Mouse (Mus musculus): Measurements from ENCODE around the gene Mpl. TPM values are rescaled to one million over a fixed set of nuclear protein-coding genes. Genes with fewer than 3 reads are reported as not detected.

Gene Mpl
- total and polyA plus RNA-seq, 2 experiments from 2014 or later, result not detected

- Histone ChIP-seq H3K4me3 (ENCODE audit: low read length) (no peak overlapping the region), H3K4me1 (ENCODE audit: insufficient read depth, low read length) (no peaks in the 10 kb centered on the region), H3K4me2 (ENCODE audit: low read depth, low read length) (no peak overlapping the region), H3K27ac (no peak overlapping the region), H3K9ac (replicated peaks; ENCODE audit: low read length) (no peak overlapping the region), H3K9me3 (ENCODE audit: low read length) (no peaks in the 10 kb centered on the region), H3K27me3 (ENCODE audit: insufficient read depth, low read length) (no peaks in the 10 kb centered on the region), H3K36me3 (ENCODE audit: insufficient read depth, low read length) (peaks cover 53% of the 10 kb centered on the region)
- DNase-seq (ENCODE audit: low spot score), result no peak
- ATAC-seq, result no peak
- no peak for TF ChIP-seq CTCF (IDR thresholded peaks at IDR 0.05; ENCODE audit: low read depth)
- 92% methylated on average over 12 of the region's 12 CpGs for WGBS
These were observed 54.6 kb downstream of the Mpl start for GRCm38 (mm10) chr4:118402701-118403100.

DNA sequence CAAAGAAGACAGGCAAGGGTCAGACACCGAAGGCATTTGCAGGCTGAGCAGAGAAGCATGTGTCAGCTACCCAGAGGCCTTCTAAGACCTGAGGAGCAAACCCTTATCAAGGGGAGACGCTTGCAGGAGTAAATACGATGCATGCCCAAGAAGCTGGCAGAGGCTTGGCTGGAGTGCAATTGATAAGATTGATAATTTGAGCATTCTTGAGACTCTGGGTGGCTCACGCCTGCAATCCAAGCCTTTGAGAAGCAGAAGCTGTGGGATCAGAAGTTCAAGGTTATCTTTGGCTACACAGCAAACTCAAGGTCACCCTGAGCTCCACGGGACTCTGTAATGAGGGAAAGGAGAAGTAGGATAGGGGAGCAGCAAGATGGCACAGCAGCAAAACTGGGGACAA is 55.4 kb downstream of the Mpl start:
- Histone ChIP-seq H3K4me3 (ENCODE audit: low read length) (no peak overlapping the region), H3K36me3 (ENCODE audit: insufficient read depth, low read length) (peaks cover 60% of the 10 kb centered on the region), H3K27ac (no peak overlapping the region), H3K27me3 (ENCODE audit: insufficient read depth, low read length) (no peaks in the 10 kb centered on the region), H3K9me3 (ENCODE audit: low read length) (no peaks in the 10 kb centered on the region), H3K9ac (replicated peaks; ENCODE audit: low read length) (no peak overlapping the region), H3K4me2 (ENCODE audit: low read depth, low read length) (no peak overlapping the region), H3K4me1 (ENCODE audit: insufficient read depth, low read length) (no peaks in the 10 kb centered on the region)
- DNase-seq (ENCODE audit: low spot score) (no peak), ATAC-seq (no peak)
- TF ChIP-seq CTCF (IDR thresholded peaks at IDR 0.05; ENCODE audit: low read depth), result no peak
- 89% methylated on average over 5 of the region's 5 CpGs for WGBS

- no peak overlapping the region for H3K27ac ChIP-seq
- no peak overlapping the region for H3K4me3 ChIP-seq (ENCODE audit: low read length)
- H3K4me2 ChIP-seq (ENCODE audit: low read depth, low read length), result no peak overlapping the region
- no peak overlapping the region for H3K9ac ChIP-seq (replicated peaks; ENCODE audit: low read length)
- DNase-seq (ENCODE audit: low spot score) (no peak), ATAC-seq (no peak)
- no peaks in the 10 kb centered on the region for H3K9me3 ChIP-seq (ENCODE audit: low read length)
- no peak for TF ChIP-seq CTCF (IDR thresholded peaks at IDR 0.05; ENCODE audit: low read depth)
- peaks cover 65% of the 10 kb centered on the region for H3K36me3 ChIP-seq (ENCODE audit: insufficient read depth, low read length)
- 96% methylated on average over 3 of the region's 3 CpGs for WGBS
- no peaks in the 10 kb centered on the region for H3K27me3 ChIP-seq (ENCODE audit: insufficient read depth, low read length)
- no peaks in the 10 kb centered on the region for H3K4me1 ChIP-seq (ENCODE audit: insufficient read depth, low read length)
These were observed 55.9 kb downstream of the Mpl start for GRCm38 (mm10) chr4:118401421-118401820.

GRCm38 (mm10) chr4:118398400-118398799 is 58.9 kb downstream of the Mpl start:
- Histone ChIP-seq H3K36me3 (ENCODE audit: insufficient read depth, low read length) (peaks cover 79% of the 10 kb centered on the region), H3K9ac (replicated peaks; ENCODE audit: low read length) (no peak overlapping the region), H3K4me3 (ENCODE audit: low read length) (no peak overlapping the region), H3K4me2 (ENCODE audit: low read depth, low read length) (no peak overlapping the region), H3K27me3 (ENCODE audit: insufficient read depth, low read length) (no peaks in the 10 kb centered on the region), H3K4me1 (ENCODE audit: insufficient read depth, low read length) (no peaks in the 10 kb centered on the region), H3K9me3 (ENCODE audit: low read length) (no peaks in the 10 kb centered on the region), H3K27ac (no peak overlapping the region)
- DNase-seq (ENCODE audit: low spot score) (no peak), ATAC-seq (no peak)
- no peak for TF ChIP-seq CTCF (IDR thresholded peaks at IDR 0.05; ENCODE audit: low read depth)
- 95% methylated on average over 6 of the region's 6 CpGs for WGBS

DNA sequence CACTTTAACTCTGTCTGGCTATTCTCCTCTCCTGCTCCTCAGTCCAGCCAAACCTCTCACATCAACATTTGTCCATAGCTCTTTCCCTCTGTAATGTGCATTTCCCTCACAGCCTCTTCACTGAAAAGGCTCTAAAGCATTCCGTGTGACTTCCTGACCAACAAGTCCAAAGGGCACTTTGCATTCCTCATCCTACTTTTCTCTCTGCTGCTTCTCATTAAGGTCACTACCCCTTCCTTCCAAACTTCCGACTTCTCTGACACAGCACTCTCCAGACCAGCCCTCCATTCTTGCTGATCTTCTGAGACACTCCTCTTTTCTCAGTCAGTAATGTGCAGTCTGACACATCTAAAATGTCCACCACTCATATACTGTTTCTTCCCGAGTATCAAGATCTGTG is 60.9 kb downstream of the Mpl start:
- DNase-seq (ENCODE audit: low spot score) (no peak), ATAC-seq (no peak)
- Histone ChIP-seq H3K9ac (replicated peaks; ENCODE audit: low read length) (no peak overlapping the region), H3K4me2 (ENCODE audit: low read depth, low read length) (no peak overlapping the region), H3K27ac (no peak overlapping the region), H3K27me3 (ENCODE audit: insufficient read depth, low read length) (no peaks in the 10 kb centered on the region), H3K4me1 (ENCODE audit: insufficient read depth, low read length) (no peaks in the 10 kb centered on the region), H3K36me3 (ENCODE audit: insufficient read depth, low read length) (peaks cover 79% of the 10 kb centered on the region), H3K4me3 (ENCODE audit: low read length) (no peak overlapping the region), H3K9me3 (ENCODE audit: low read length) (no peaks in the 10 kb centered on the region)
- 82% methylated on average over 3 of the region's 3 CpGs for WGBS
- TF ChIP-seq CTCF (IDR thresholded peaks at IDR 0.05; ENCODE audit: low read depth), result no peak

DNA sequence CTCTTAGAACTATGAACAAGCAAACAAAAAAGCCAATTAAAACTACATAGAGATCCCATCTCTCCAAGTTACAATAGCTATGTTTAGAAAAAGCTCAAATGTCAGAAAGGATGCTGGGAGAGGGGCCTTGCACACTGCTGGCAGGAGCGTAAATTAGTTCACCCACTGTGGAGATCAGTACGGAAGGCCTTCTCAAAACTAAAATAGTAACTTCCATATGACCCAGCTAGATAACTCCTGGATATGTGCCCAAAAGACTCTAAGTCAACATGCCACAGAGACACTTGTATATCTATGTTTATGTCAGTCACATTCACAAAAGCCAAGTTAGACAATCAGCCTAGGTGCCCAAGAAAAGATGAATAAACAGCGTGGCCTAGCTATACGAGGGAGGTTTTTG is 62.0 kb downstream of the Mpl start:
- H3K4me2 ChIP-seq (ENCODE audit: low read depth, low read length), result no peak overlapping the region
- H3K9ac ChIP-seq (replicated peaks; ENCODE audit: low read length), result no peak overlapping the region
- no peaks in the 10 kb centered on the region for H3K27me3 ChIP-seq (ENCODE audit: insufficient read depth, low read length)
- ATAC-seq (no peak), DNase-seq (ENCODE audit: low spot score) (no peak)
- H3K4me3 ChIP-seq (ENCODE audit: low read length), result no peak overlapping the region
- 84% methylated on average over 4 of the region's 4 CpGs for WGBS
- TF ChIP-seq CTCF (IDR thresholded peaks at IDR 0.05; ENCODE audit: low read depth), result no peak
- peaks cover 80% of the 10 kb centered on the region for H3K36me3 ChIP-seq (ENCODE audit: insufficient read depth, low read length)
- H3K9me3 ChIP-seq (ENCODE audit: low read length), result no peaks in the 10 kb centered on the region
- no peak overlapping the region for H3K27ac ChIP-seq
- H3K4me1 ChIP-seq (ENCODE audit: insufficient read depth, low read length), result no peaks in the 10 kb centered on the region

- Histone ChIP-seq H3K4me3 (ENCODE audit: low read length) (no peak overlapping the region), H3K4me1 (ENCODE audit: insufficient read depth, low read length) (no peaks in the 10 kb centered on the region), H3K4me2 (ENCODE audit: low read depth, low read length) (no peak overlapping the region), H3K27ac (no peak overlapping the region), H3K9ac (replicated peaks; ENCODE audit: low read length) (no peak overlapping the region), H3K27me3 (ENCODE audit: insufficient read depth, low read length) (no peaks in the 10 kb centered on the region), H3K36me3 (ENCODE audit: insufficient read depth, low read length) (peaks cover 79% of the 10 kb centered on the region), H3K9me3 (ENCODE audit: low read length) (no peaks in the 10 kb centered on the region)
- ATAC-seq (no peak), DNase-seq (ENCODE audit: low spot score) (no peak)
- 96% methylated on average over 6 of the region's 6 CpGs for WGBS
- TF ChIP-seq CTCF (IDR thresholded peaks at IDR 0.05; ENCODE audit: low read depth), result no peak
These were observed 62.8 kb downstream of the Mpl start for GRCm38 (mm10) chr4:118394505-118394904.

Other genes with a start within 250 kb of the Mpl start
- 178 and 196 TPM in 2 replicates for gene Ptprf, start 166.1 kb downstream of the Mpl start, total RNA-seq (2014; rRNA removed)
- gene Ptprf, start 166.1 kb downstream of the Mpl start, polyA plus RNA-seq (2015; fragmentation: Nextera tagmentation; extraction: Ambion mirVana), result 39.2 and 44.4 TPM in 2 replicates
- gene Szt2, start 48.2 kb downstream of the Mpl start, total RNA-seq (2014; rRNA removed), result 22.4 and 23.1 TPM in 2 replicates
- gene Szt2, start 48.2 kb downstream of the Mpl start, polyA plus RNA-seq (2015; fragmentation: Nextera tagmentation; extraction: Ambion mirVana), result 4.2 and 5.2 TPM in 2 replicates
- 33.5 and 48.8 TPM in 2 replicates for gene Med8, start 48.2 kb downstream of the Mpl start, total RNA-seq (2014; rRNA removed)
- gene Med8, start 48.2 kb downstream of the Mpl start, polyA plus RNA-seq (2015; fragmentation: Nextera tagmentation; extraction: Ambion mirVana), result 100 and 102 TPM in 2 replicates
- gene Elovl1, start 29.4 kb downstream of the Mpl start, total RNA-seq (2014; rRNA removed), result 31.1 and 35.9 TPM in 2 replicates
- gene Elovl1, start 29.4 kb downstream of the Mpl start, polyA plus RNA-seq (2015; fragmentation: Nextera tagmentation; extraction: Ambion mirVana), result 32.9 and 34.2 TPM in 2 replicates
- gene Cdc20, start 20.2 kb downstream of the Mpl start, total RNA-seq (2014; rRNA removed), result 38.2 and 40.7 TPM in 2 replicates
- 36.3 and 41.6 TPM in 2 replicates for gene Cdc20, start 20.2 kb downstream of the Mpl start, polyA plus RNA-seq (2015; fragmentation: Nextera tagmentation; extraction: Ambion mirVana)
- gene Tie1, start 32.5 kb upstream of the Mpl start, total RNA-seq (2014; rRNA removed), result 15.9 and 20.2 TPM in 2 replicates
- gene Tie1, start 32.5 kb upstream of the Mpl start, polyA plus RNA-seq (2015; fragmentation: Nextera tagmentation; extraction: Ambion mirVana), result 10.5 and 11.6 TPM in 2 replicates
- gene 2610528J11Rik, start 69.5 kb upstream of the Mpl start, total RNA-seq (2014; rRNA removed), result not detected in 2 replicates
- not detected in 2 replicates for gene 2610528J11Rik, start 69.5 kb upstream of the Mpl start, polyA plus RNA-seq (2015; fragmentation: Nextera tagmentation; extraction: Ambion mirVana)
- 0.90 and 4.8 TPM in 2 replicates for gene Tmem125, start 86.5 kb upstream of the Mpl start, total RNA-seq (2014; rRNA removed)
- gene Tmem125, start 86.5 kb upstream of the Mpl start, polyA plus RNA-seq (2015; fragmentation: Nextera tagmentation; extraction: Ambion mirVana), result 0.64 and 0.83 TPM in 2 replicates
- gene Cfap57, start 163.3 kb upstream of the Mpl start, total RNA-seq (2014; rRNA removed), result 0.65 and 1.3 TPM in 2 replicates
- gene Cfap57, start 163.3 kb upstream of the Mpl start, polyA plus RNA-seq (2015; fragmentation: Nextera tagmentation; extraction: Ambion mirVana), result 0.70 and 1.2 TPM in 2 replicates
- 31.6 and 40.0 TPM in 2 replicates for gene Ebna1bp2, start 163.3 kb upstream of the Mpl start, total RNA-seq (2014; rRNA removed)
- gene Ebna1bp2, start 163.3 kb upstream of the Mpl start, polyA plus RNA-seq (2015; fragmentation: Nextera tagmentation; extraction: Ambion mirVana), result 85.4 and 98.5 TPM in 2 replicates
- gene Olfr62, start 201.4 kb upstream of the Mpl start, total RNA-seq (2014; rRNA removed), result not detected in 2 replicates
- not detected in 2 replicates for gene Olfr62, start 201.4 kb upstream of the Mpl start, polyA plus RNA-seq (2015; fragmentation: Nextera tagmentation; extraction: Ambion mirVana)
- gene Olfr1342, start 235.2 kb upstream of the Mpl start, total RNA-seq (2014; rRNA removed), result not detected in 2 replicates
- 0.04 TPM in 1 of 2 replicates, not detected in the other for gene Olfr1342, start 235.2 kb upstream of the Mpl start, polyA plus RNA-seq (2015; fragmentation: Nextera tagmentation; extraction: Ambion mirVana)
- not detected in 2 replicates for gene Olfr1341, start 246.0 kb upstream of the Mpl start, total RNA-seq (2014; rRNA removed)
- gene Olfr1341, start 246.0 kb upstream of the Mpl start, polyA plus RNA-seq (2015; fragmentation: Nextera tagmentation; extraction: Ambion mirVana), result not detected in 2 replicates